ENCODE assay signal across 16 mouse cellular contexts in genomic region chr14:118895655-118896054, GRCm38 (mm10).
"Had no signal": no experiment of that assay in that cellular context is flagged by ENCODE, and none has a peak within 500 bp of the region (broad histone marks: within the 10 kb centered on the region; RNA-seq: fewer than 3 reads in every experiment).

No protein-coding gene starts in this region.

- H3K4me3 ChIP-seq: intestine, embryonic 15.5 days; left cerebral cortex, adult 2 months; limb, embryonic 10.5 days; liver, embryonic 15.5 days; midbrain, embryonic 13.5 days; myocyte; neural tube, embryonic 15.5 days; stomach, embryonic 15.5 days had no signal

- H3K27me3 ChIP-seq: intestine, embryonic 15.5 days; liver, embryonic 15.5 days; midbrain, embryonic 13.5 days; neural tube, embryonic 15.5 days; stomach, embryonic 15.5 days had no signal

- H3K9me3 ChIP-seq: intestine, embryonic 15.5 days; limb, embryonic 10.5 days; liver, embryonic 15.5 days; midbrain, embryonic 13.5 days; neural tube, embryonic 15.5 days; stomach, embryonic 15.5 days had no signal

- H3K27ac ChIP-seq: intestine, embryonic 15.5 days; left cerebral cortex, adult 2 months; limb, embryonic 10.5 days; liver, embryonic 15.5 days; midbrain, embryonic 13.5 days; neural tube, embryonic 15.5 days; stomach, embryonic 15.5 days had no signal

- H3K36me3 ChIP-seq: liver, embryonic 15.5 days had no signal

- ATAC-seq: intestine, embryonic 15.5 days; lung, postnatal 0 days; midbrain, embryonic 13.5 days had no signal

- H3K4me1 ChIP-seq: intestine, embryonic 15.5 days; limb, embryonic 10.5 days; liver, embryonic 15.5 days; midbrain, embryonic 13.5 days; neural tube, embryonic 15.5 days; stomach, embryonic 15.5 days had no signal

- H3K4me2 ChIP-seq: intestine, embryonic 15.5 days; liver, embryonic 11.5 days; liver, embryonic 15.5 days; midbrain, embryonic 13.5 days; neural tube, embryonic 15.5 days; stomach, embryonic 15.5 days had no signal

- H3K9ac ChIP-seq: intestine, embryonic 15.5 days; liver, embryonic 15.5 days; midbrain, embryonic 13.5 days; neural tube, embryonic 15.5 days; stomach, embryonic 15.5 days had no signal

- DNase-seq: lung, adult 2 months; lung, postnatal 36 days; right cerebral cortex, adult 18-20 months; right cerebral cortex, postnatal 25 days; thymus, adult 2 months; thymus, postnatal 25 days had no signal
